Mouse (Mus musculus) brain, embryonic 14.5 days (tissue): Measurements from ENCODE around the gene Golm1.
"Not testable (repeated sequence)": the region's sequence is repeated elsewhere in the genome, so short reads cannot be mapped to it uniquely, and the experiment has no call there.

Source experiments
- CTCF ChIP-seq: fragments of 200-500 bp; IDR thresholded peaks from 2 replicates; pipeline ENCODE4 v1.5.1; 2012; ENCODE audit warnings: inconsistent platforms, mild to moderate bottlenecking, moderate library complexity, borderline replicate concordance; ENCODE audit not compliant: insufficient read depth, insufficient read length; ENCODE audit errors: extremely low read depth
- POLR2A ChIP-seq: fragments of 200-500 bp; IDR thresholded peaks from 2 replicates; pipeline ENCODE4 v1.6.1; 2012; ENCODE audit warnings: mild to moderate bottlenecking, inconsistent platforms, borderline replicate concordance; ENCODE audit not compliant: poor library complexity, insufficient read depth, insufficient read length, severe bottlenecking; ENCODE audit errors: extremely low read depth

DNA sequence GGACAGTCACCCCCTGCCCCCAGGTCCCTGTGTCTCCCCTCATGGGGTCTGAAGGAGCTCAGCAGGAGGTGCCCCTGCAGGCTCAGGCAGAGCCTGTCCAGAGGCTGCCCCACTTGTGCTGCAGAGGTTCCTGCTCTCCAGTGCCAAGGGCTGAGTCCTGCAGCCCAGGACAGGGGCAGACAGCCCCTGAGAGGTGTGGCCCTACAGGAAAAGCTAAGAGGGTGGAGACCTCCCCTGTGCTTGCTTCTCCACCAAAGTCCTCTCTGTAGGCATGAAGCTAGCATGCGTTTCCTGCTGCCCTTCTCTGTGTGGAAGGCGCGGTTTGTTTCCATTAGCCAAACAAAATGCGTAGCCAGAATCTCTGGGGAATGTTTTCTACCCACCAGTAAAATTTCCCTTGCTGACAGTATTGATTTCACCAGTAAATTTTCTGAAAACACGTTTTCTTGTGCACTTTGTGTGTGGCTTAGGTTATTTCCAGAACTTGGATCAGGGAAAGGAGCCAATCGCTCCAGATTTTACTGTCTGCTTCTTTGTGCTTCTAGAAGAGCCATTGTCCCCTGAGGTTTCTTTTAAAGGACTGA lies 43.3 kb upstream of the Golm1 start:
- TF ChIP-seq CTCF, POLR2A: not testable (repeated sequence)
